Mouse (Mus musculus) left cerebral cortex, adult 8-10 months (tissue): ENCODE measurements around the gene Cdca7l. TPM values are rescaled to one million over a fixed set of nuclear protein-coding genes. Genes with fewer than 3 reads are reported as not detected.

ENCODE experiments used
- DNase-seq, 2 experiments: peaks; one replicate each; pipeline ENCODE4 v3.0.0; 2022; ENCODE audit warnings: low spot score in 2 of 2
- total RNA-seq, 4 experiments: library from RNA; stranded (reverse); gene quantifications; 2 replicates each; pipeline ENCODE4 v1.2.4; 2022

Cdca7l gene
- total RNA-seq, 4 experiments from 2014 or later = 0.39 to 1.3 (median 0.67) TPM

DNA sequence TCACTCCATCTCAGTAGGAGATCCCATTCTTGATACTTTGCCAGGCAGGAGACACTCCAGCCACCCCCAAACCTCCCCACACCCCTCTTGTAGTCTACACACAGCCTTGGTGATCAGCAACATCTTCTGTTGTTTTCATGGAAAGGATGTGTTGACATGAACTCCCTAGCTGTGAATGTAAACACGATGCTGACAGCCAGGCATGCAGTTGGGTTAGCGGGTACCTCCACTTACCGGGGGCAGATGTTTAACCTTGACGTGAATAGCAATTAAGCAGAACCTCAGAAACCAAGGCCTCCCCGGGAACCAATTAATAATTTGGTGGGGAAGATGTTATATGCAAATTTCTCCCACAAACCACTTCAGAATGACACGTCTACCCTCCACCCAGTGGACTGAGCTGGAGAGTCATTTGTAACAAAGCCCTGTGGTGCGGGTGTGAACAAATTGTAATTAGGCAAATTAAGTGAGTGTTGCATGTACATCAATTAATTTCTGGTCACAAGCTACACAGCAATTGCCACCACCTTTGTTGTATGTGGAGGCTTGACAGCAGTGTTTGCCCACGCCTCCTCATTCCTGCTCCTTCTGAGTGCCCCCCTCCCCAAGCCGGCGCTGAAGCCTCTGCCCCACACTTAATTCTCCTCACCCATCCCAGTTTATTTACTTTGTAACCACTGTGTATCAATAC lies 5.4 kb downstream of the Cdca7l start:
- DNase-seq = no peak

- DNase-seq = no peak
Measured at GRCm38 (mm10) chr12:117810074-117810473, 6.0 kb downstream of the Cdca7l start.

DNA sequence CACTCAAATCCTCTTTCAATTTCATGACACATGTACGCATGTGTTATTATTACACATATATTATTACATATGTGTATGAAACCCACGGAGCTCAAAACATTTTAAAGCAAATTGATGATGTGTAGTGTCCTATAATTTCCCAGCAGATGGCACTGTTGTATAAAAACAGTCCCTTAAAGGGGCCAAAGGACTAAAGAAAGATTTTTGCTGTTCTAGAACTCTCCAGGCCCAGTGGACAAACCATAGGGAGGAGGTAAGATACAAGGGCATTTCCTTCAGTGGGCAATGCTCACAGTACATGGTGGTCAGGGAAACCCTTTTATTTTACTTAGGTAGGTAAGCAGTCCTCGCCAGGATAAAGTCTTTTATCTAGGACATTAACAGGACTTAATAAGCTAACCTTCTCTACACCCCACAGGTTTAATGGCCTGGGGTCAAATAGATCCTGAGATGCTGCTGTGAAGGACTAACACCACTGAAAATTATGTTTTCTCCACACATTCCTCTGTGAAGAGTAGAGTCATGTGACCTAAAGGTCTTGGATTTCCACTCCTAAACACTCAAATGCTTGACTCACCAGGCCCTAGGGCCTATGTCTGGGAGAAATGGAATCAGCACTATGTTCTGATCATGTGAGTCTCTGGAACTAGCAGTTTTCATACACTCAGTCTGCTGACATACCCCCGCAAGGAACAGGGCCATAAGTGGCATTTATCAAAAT lies 16.2 kb downstream of the Cdca7l start:
- DNase-seq = no peak

DNA sequence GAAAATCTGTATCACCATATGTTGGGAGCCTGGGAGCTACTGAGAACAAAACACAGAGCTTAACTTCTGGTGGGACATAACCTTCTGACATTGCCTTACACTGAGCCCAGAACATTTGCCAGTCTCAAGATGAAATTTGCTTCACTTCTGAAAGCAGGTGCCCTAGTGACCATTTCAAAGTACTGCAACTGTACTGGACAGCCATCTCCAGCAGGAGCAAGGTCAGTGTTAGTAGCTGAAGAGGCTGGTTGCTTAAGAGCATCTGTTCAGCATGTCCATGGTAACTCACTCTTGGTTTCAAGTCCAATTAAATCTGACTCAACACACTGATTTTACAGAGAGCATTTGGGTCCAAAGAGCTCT lies 16.8 kb downstream of the Cdca7l start:
- no peak for DNase-seq

DNA sequence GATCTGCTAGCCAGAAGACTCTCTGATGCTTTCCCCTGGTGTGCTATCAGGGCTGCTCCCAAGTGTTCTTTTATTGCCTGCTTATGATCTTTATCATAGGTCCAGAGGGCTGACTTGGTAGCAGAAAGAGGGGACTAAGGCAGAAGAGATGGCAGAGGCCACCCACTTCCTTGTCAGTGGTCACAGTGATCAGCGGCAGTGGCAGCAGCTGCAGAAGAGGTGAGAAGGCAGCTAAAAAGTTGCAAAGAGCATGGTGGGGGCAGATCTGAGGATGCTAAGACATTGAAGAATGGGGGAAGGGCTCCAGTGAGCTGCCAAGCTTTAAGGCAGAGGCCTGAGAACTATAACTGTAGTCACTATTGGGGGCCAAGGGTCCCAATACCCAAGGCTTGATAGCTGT lies 17.3 kb downstream of the Cdca7l start:
- DNase-seq = no peak

DNA sequence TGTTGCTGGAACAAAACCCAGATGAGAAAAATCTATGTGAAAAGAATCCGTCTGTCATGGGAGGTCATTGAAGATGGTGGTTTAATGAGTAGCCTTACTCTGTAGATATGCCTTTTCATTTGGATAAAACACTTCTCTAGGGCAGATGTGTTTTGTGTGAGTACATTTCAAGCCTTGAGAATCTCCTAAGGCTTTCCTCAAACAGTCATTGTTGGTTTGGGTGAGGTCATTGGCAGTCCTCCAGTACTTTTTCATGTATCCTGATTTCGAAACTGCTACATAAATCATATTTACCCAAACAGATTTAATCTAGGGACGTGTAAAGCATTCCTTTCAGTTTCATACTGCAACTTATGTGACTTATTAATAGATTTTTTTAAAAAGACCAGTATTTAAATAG lies 24.3 kb downstream of the Cdca7l start:
- DNase-seq = no peak

DNA sequence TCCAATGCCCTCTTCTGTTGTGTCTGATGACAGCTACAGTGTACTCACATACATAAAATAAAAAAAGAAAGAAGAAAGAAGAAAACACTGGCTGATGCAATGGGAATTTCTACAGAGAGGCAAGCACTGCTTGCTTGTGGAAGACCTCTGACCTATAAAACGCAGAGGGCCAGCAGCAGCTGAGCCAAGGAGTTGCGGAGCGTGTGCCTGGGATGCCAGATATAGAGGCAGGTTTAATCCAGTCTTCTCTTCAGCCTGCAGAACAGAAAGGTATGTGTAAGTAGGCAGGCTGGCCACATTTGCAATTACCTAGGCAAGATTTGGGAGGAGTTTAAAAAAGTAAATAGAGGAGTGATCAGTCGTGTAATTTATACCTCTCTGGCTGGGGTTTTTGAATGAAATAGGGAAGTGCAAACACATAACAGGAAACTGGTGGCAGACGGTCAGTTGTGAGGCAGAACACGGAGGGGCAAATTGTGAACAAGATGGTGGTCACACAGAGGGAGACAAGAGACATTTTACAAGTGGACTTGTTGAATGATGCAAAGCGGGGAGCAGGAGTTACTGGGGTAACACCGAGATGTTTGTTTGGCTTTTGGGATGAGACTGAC lies 27.4 kb downstream of the Cdca7l start:
- DNase-seq = no peak

DNA sequence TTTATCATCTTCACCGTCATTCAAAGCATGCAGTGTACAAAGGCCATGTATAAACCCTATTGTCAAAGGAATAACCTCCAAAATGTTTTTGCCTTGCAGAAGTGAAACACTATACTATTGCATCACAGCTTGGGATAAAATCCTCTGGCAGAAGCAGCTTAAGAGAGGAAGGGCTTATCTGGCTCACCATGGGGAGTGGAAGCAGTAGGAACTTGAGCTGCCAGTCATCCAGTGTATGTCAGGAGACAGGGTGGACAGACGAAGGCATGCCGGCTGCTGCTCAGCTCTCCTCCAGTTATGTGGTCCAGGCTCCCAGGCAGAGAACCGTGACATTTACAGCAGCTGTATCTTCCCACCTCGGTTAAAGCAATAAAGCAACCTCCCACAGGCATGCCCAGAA lies 28.1 kb downstream of the Cdca7l start:
- DNase-seq = no peak

DNA sequence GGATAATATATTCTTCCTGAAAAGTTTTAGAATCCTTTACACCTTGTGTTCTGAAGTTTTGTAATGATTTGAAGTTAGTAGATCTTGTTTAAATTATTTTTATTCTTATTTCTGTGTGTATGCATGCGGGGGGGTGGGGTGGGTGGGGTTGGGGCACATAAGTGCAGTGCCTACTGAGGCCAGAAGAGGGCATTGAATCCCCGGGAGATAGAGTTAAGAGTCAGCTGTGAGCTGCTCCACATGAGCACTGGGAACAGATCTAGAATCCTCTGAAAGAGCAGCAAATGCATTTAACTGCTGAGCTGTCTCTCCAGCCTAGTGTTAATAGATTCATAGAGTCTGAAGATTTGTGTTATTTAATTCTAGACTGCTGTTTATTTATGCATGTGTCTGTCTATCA lies 30.6 kb downstream of the Cdca7l start:
- DNase-seq = no peak

- no peak for DNase-seq
Measured at GRCm38 (mm10) chr12:117835371-117835770, 31.3 kb downstream of the Cdca7l start.

DNA sequence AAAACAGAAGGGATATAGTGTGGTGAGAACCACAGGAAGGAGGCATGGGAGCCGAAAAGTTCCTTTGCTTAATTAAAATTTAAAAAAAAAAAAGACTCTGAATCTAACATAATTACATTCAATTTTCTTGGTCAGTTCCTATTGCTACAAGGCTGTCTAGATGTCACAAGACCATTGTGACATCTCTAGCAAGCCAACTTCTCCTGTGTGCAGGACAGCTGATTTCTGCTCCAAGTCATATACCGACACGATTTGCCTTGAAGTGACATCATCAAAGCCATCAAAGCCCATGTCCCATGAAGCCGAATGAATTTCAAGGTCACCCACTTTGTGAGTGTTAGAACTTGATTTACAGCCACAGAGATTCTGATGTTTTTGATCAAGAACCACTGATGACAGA lies 33.3 kb downstream of the Cdca7l start:
- DNase-seq = no peak

- DNase-seq = no peak
Measured at GRCm38 (mm10) chr12:117840705-117841104, 36.6 kb downstream of the Cdca7l start.

GRCm38 (mm10) chr12:117842676-117843075 lies 38.6 kb downstream of the Cdca7l start:
- no peak for DNase-seq

- peak; percentile 25 to 47 for DNase-seq
Measured at GRCm38 (mm10) chr12:117843302-117844074, 39.4 kb downstream of the Cdca7l start.

GRCm38 (mm10) chr12:117844075-117844408 lies 40.0 kb downstream of the Cdca7l start:
- DNase-seq = no peak

DNA sequence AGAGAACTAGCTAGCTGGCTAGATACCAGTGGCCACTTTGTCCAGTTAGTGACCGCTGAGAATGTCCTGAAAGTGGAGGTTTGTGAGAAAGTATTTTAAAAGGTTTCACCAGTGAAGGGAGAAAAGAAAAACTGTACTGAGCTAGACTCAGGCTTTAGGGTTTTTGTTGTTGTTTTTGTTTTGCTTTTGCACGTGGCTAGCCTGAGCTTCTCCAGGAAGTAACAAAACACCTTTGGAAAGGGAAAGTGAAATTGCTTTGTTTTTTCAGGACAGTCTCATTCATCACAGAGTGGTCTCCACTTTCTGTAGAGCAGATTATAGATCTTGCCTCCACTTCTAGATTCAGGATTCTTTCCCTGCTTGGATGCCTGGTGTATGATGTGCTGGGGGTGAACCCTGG lies 40.8 kb downstream of the Cdca7l start:
- DNase-seq = no peak

GRCm38 (mm10) chr12:117848621-117849020 lies 44.5 kb downstream of the Cdca7l start:
- no peak for DNase-seq

GRCm38 (mm10) chr12:117850472-117850871 lies 46.4 kb downstream of the Cdca7l start:
- DNase-seq = no peak

GRCm38 (mm10) chr12:117853316-117853715 lies 49.2 kb downstream of the Cdca7l start:
- DNase-seq = peak; percentile 9 to 34

DNA sequence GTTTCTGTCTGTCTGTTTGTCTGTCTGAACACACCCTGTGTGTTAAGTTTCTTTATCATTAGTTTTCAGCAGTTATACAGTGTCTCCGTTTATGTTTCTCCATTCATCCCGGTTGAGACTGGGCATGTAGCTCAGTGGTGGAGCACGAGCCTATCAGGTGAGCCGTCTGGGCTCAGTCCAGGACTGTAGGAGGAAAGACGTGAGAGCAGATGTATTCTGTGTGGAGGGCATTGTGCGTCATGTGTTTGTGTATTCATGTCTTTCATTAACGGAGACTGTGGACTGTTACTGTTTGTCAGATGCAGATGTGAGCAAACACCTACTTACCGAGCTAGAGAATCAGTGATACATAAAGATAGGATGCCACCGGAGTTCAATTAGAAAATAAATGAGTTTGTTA lies 52.9 kb downstream of the Cdca7l start:
- no peak for DNase-seq

GRCm38 (mm10) chr12:117857884-117858283 lies 53.8 kb downstream of the Cdca7l start:
- DNase-seq = no peak

DNA sequence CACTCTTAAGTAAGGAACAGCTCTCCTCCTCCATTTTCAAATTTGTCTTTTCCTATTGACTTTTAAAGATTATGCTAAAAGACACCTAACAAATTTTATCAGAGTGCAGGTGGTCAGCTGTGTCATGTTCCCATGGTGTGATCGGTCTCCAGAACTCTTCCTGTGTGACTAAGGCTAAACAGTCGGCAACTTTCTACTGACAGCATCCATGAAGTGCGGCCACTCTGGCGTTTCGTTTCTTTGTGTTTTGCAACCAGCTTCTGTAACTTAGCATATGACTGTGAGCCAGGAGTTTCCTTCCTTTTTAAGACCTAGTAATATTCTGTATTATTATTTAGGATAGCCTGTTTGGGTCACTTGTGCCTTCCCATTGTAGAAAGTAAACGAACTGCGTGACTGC lies 56.8 kb downstream of the Cdca7l start:
- no peak for DNase-seq
